ENCODE assay signal across 8 mouse cellular contexts in genomic region chr10:17575448-17576332, GRCm38 (mm10).
DNase-seq lines count a peak whose midpoint lies in the region; ATAC-seq lines count a peak whose summit lies in the region.

No protein-coding gene starts in this region.

- no peak overlapping the region for H3K4me3 ChIP-seq in midbrain, embryonic 11.5 days (ENCODE audit: low read depth, low read length)
- H3K4me3 ChIP-seq in midbrain, embryonic 13.5 days (replicated peaks), result no peak overlapping the region
- no peak overlapping the region for H3K4me3 ChIP-seq in stomach, embryonic 16.5 days (replicated peaks; ENCODE audit: low read length)

- WGBS in midbrain, embryonic 11.5 days, result 37% methylated on average over 10 of the region's 10 CpGs
- 44% methylated on average over 10 of the region's 10 CpGs for WGBS in midbrain, embryonic 13.5 days
- WGBS in stomach, embryonic 16.5 days, result 53% methylated on average over 10 of the region's 10 CpGs

- no peak overlapping the region; the same call in 1 of the 2 replicates for H3K27ac ChIP-seq in midbrain, embryonic 11.5 days (ENCODE audit: low read depth, low read length)
- no peak overlapping the region for H3K27ac ChIP-seq in midbrain, embryonic 13.5 days
- peak overlapping the region; percentile 90 for H3K27ac ChIP-seq in stomach, embryonic 16.5 days (ENCODE audit: low read length)

- H3K4me2 ChIP-seq in midbrain, embryonic 11.5 days, result no peak overlapping the region
- no peak overlapping the region for H3K4me2 ChIP-seq in midbrain, embryonic 13.5 days (replicated peaks)
- H3K4me2 ChIP-seq in stomach, embryonic 16.5 days (ENCODE audit: low read depth, low read length), result no peak overlapping the region; the same call in 1 of the 2 replicates

- H3K9me3 ChIP-seq in midbrain, embryonic 11.5 days (ENCODE audit: control insufficient read depth, low read length), result no peaks in the 10 kb centered on the region
- no peaks in the 10 kb centered on the region for H3K9me3 ChIP-seq in midbrain, embryonic 13.5 days
- no peaks in the 10 kb centered on the region for H3K9me3 ChIP-seq in stomach, embryonic 16.5 days (replicated peaks; ENCODE audit: control insufficient read depth, low read length)

- H3K9ac ChIP-seq in midbrain, embryonic 11.5 days (ENCODE audit: low read length), result no peak overlapping the region
- H3K9ac ChIP-seq in midbrain, embryonic 13.5 days (replicated peaks), result no peak overlapping the region
- H3K9ac ChIP-seq in stomach, embryonic 16.5 days (ENCODE audit: low read length), result no peak overlapping the region

- ATAC-seq in midbrain, embryonic 11.5 days (ENCODE audit: low FRiP score), result peak; percentile 55; the same call in 1 of the 2 replicates
- ATAC-seq in midbrain, embryonic 13.5 days, result no peak
- ATAC-seq in common myeloid progenitor, adult 5-6 weeks (replicated peaks; ENCODE audit: low read depth, poor library complexity, severe bottlenecking), result peak; percentile 92
- ATAC-seq in stomach, embryonic 16.5 days (ENCODE audit: insufficient read depth, low FRiP score), result peak; percentile 90

- peak; percentile 87 for DNase-seq in midbrain, embryonic 11.5 days (ENCODE audit: low spot score, missing footprints)
- peak; percentile 32 for DNase-seq in liver
- DNase-seq in gastrocnemius, postnatal 25 days, result no peak
- no peak for DNase-seq in retina, postnatal 1 day
- no peak for DNase-seq in layer of hippocampus, adult 8-10 months (ENCODE audit: low spot score in 2 of 2)

- peaks cover 5% of the 10 kb centered on the region; the same call in 1 of the 2 replicates for H3K4me1 ChIP-seq in midbrain, embryonic 11.5 days (ENCODE audit: control insufficient read depth, insufficient read depth, low read length)
- peaks cover 9% of the 10 kb centered on the region; the same call in 1 of the 2 replicates for H3K4me1 ChIP-seq in midbrain, embryonic 13.5 days (replicated peaks)
- peaks cover 11% of the 10 kb centered on the region; the same call in 1 of the 2 replicates for H3K4me1 ChIP-seq in stomach, embryonic 16.5 days (ENCODE audit: control insufficient read depth, insufficient read depth, low read length)

- no peaks in the 10 kb centered on the region for H3K27me3 ChIP-seq in midbrain, embryonic 11.5 days (ENCODE audit: control insufficient read depth, insufficient read depth, low read length)
- no peaks in the 10 kb centered on the region for H3K27me3 ChIP-seq in midbrain, embryonic 13.5 days
- H3K27me3 ChIP-seq in stomach, embryonic 16.5 days (ENCODE audit: control insufficient read depth, insufficient read depth, low read length), result no peaks in the 10 kb centered on the region

- H3K36me3 ChIP-seq in midbrain, embryonic 11.5 days (ENCODE audit: control insufficient read depth, insufficient read depth, low read length), result no peaks in the 10 kb centered on the region
- H3K36me3 ChIP-seq in midbrain, embryonic 13.5 days, result no peaks in the 10 kb centered on the region
- no peaks in the 10 kb centered on the region for H3K36me3 ChIP-seq in stomach, embryonic 16.5 days (ENCODE audit: control insufficient read depth, insufficient read depth, low read length)

Comparison
In these comparisons a context has a peak if more than half of its experiments do, and no peak if none do; other contexts are left out.
1. DNase-seq: peak in midbrain, embryonic 11.5 days (single experiment) and liver (single experiment); none in gastrocnemius, postnatal 25 days (single experiment), retina, postnatal 1 day (single experiment) and layer of hippocampus, adult 8-10 months (0 of 2).